Mouse (Mus musculus) liver, embryonic 14.5 days (tissue): ENCODE measurements at regions not wholly inside any gene's neighbourhood (a gene's known extent, or its start where the extent isn't known, plus 50 kb on each side); places are given as distances from the start of the nearest gene placed in this dataset.

Source experiments
- CTCF ChIP-seq: IDR thresholded peaks from 2 replicates; pipeline ENCODE4 v1.5.1; 2016; ENCODE audit warnings: antibody characterized with exemption, low read depth, control low read depth
- EP300 ChIP-seq: IDR thresholded peaks from 2 replicates; pipeline ENCODE4 v1.6.1; 2016; ENCODE audit warnings: antibody characterized with exemption, low read depth

DNA sequence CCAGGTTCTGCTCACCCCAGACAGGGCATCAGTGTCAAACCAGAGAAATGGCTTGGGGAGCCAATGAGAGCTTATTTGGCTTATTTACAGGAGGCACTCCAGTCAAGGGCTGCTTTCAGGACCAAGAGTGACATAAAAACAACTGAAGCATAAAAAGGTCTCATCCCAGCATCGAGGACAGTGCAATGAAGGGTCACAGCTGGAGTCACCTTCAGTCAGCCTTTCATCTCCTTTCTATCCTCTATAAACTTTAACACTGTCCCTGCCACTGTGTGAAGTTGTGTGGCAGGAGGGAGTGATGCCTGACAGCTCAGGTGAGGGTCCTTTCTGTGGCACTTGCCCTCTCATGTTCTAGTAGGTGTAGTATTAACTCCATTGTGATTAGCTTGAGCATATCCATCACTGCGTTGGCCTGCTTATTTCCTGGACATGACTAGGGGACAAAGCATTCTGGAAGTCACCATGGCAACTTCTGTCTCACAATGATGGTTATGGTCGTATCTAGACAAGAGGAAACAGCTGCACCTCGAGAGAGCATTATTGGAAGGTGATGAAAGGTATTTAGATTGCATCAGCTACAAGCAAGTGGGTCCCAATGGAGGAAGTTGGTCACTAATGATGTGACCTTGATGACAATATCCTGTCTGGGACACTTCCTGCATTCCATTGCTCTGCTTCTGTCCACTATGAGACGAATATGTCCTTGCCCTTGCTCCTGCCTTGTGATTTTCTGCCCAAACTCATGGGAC is 87.8 kb upstream of the Enpp6 start:
- no peak for TF ChIP-seq CTCF
- TF ChIP-seq EP300: no peak
